Mouse (Mus musculus): ENCODE measurements around the gene Snrnp40.

Gene Snrnp40

GRCm38 (mm10) chr4:130359486-130360237 is at the start of gene Snrnp40, which contains the start of gene Zcchc17:
Snrnp40 (plus strand) TSS chr4:130360132.
Zcchc17 (minus strand) TSS chr4:130359943.
- DNase-seq, result peak; percentile 98

- DNase-seq, result no peak
These were observed 47.4 kb upstream of the Snrnp40 start for GRCm38 (mm10) chr4:130312526-130312925.

GRCm38 (mm10) chr4:130313552-130313951 is 46.4 kb upstream of the Snrnp40 start:
- no peak for DNase-seq

GRCm38 (mm10) chr4:130315771-130316527 is 44.0 kb upstream of the Snrnp40 start:
- no peak for DNase-seq

- no peak for DNase-seq
These were observed 43.2 kb upstream of the Snrnp40 start for GRCm38 (mm10) chr4:130316691-130317090.

GRCm38 (mm10) chr4:130318122-130318521 is 41.8 kb upstream of the Snrnp40 start:
- no peak for DNase-seq

GRCm38 (mm10) chr4:130319564-130319963 is 40.4 kb upstream of the Snrnp40 start:
- no peak for DNase-seq

GRCm38 (mm10) chr4:130321640-130322039 is 38.3 kb upstream of the Snrnp40 start:
- no peak for DNase-seq

- DNase-seq, result no peak
These were observed 37.4 kb upstream of the Snrnp40 start for GRCm38 (mm10) chr4:130322567-130322966.

GRCm38 (mm10) chr4:130323165-130323564 is 36.8 kb upstream of the Snrnp40 start:
- no peak for DNase-seq

GRCm38 (mm10) chr4:130323607-130324006 is 36.3 kb upstream of the Snrnp40 start:
- no peak for DNase-seq

- DNase-seq, result no peak
These were observed 34.5 kb upstream of the Snrnp40 start for GRCm38 (mm10) chr4:130325446-130325845.

GRCm38 (mm10) chr4:130327366-130327765 is 32.6 kb upstream of the Snrnp40 start:
- no peak for DNase-seq

- DNase-seq, result no peak
These were observed 24.1 kb upstream of the Snrnp40 start for GRCm38 (mm10) chr4:130335867-130336266.

GRCm38 (mm10) chr4:130341691-130342090 is 18.2 kb upstream of the Snrnp40 start:
- peak; percentile 61 for DNase-seq

GRCm38 (mm10) chr4:130349666-130350065 is 10.3 kb upstream of the Snrnp40 start:
- peak; percentile 15 for DNase-seq

- no peak for DNase-seq
These were observed 9.1 kb upstream of the Snrnp40 start for GRCm38 (mm10) chr4:130350690-130351422.

- no peak for DNase-seq
These were observed 7.3 kb upstream of the Snrnp40 start for GRCm38 (mm10) chr4:130352588-130352987.

- peak; percentile 35 for DNase-seq
These were observed 2.0 kb upstream of the Snrnp40 start for GRCm38 (mm10) chr4:130357946-130358345.

GRCm38 (mm10) chr4:130360238-130360590 is 282 bp downstream of the Snrnp40 start:
- DNase-seq, result no peak

- DNase-seq, result no peak
These were observed 16.7 kb downstream of the Snrnp40 start for GRCm38 (mm10) chr4:130376675-130377074.

GRCm38 (mm10) chr4:130377500-130377899 is 17.6 kb downstream of the Snrnp40 start:
- no peak for DNase-seq

GRCm38 (mm10) chr4:130379181-130379580 is 19.2 kb downstream of the Snrnp40 start:
- DNase-seq, result no peak
